Mouse (Mus musculus): ENCODE data around the gene Cyth4.

The Cyth4 gene

GRCm38 (mm10) chr15:78596914-78597313 lies at the start of gene Cyth4:
Cyth4 (plus strand) TSS chr15:78597047.
- DNase-seq (ENCODE audit: low read depth, low spot score), result no peak

- peak; percentile 75 for DNase-seq (ENCODE audit: low read depth, low spot score)
Measured at GRCm38 (mm10) chr15:78547415-78548335, 49.2 kb upstream of the Cyth4 start.

GRCm38 (mm10) chr15:78548336-78548665 lies 48.5 kb upstream of the Cyth4 start:
- DNase-seq (ENCODE audit: low read depth, low spot score), result no peak

- no peak for DNase-seq (ENCODE audit: low read depth, low spot score)
Measured at GRCm38 (mm10) chr15:78548711-78549110, 48.1 kb upstream of the Cyth4 start.

- no peak for DNase-seq (ENCODE audit: low read depth, low spot score)
Measured at GRCm38 (mm10) chr15:78549189-78549734, 47.6 kb upstream of the Cyth4 start.

- peak; percentile 72 for DNase-seq (ENCODE audit: low read depth, low spot score)
Measured at GRCm38 (mm10) chr15:78554545-78555313, 42.1 kb upstream of the Cyth4 start.

- no peak for DNase-seq (ENCODE audit: low read depth, low spot score)
Measured at GRCm38 (mm10) chr15:78557693-78558535, 38.9 kb upstream of the Cyth4 start.

GRCm38 (mm10) chr15:78559141-78559979 lies 37.5 kb upstream of the Cyth4 start:
- no peak for DNase-seq (ENCODE audit: low read depth, low spot score)

GRCm38 (mm10) chr15:78563344-78563743 lies 33.5 kb upstream of the Cyth4 start:
- DNase-seq (ENCODE audit: low read depth, low spot score), result no peak

- DNase-seq (ENCODE audit: low read depth, low spot score), result no peak
Measured at GRCm38 (mm10) chr15:78563937-78564336, 32.9 kb upstream of the Cyth4 start.

GRCm38 (mm10) chr15:78564764-78565435 lies 31.9 kb upstream of the Cyth4 start:
- DNase-seq (ENCODE audit: low read depth, low spot score), result no peak

- DNase-seq (ENCODE audit: low read depth, low spot score), result no peak
Measured at GRCm38 (mm10) chr15:78567608-78568120, 29.2 kb upstream of the Cyth4 start.

- no peak for DNase-seq (ENCODE audit: low read depth, low spot score)
Measured at GRCm38 (mm10) chr15:78570170-78570569, 26.7 kb upstream of the Cyth4 start.

- no peak for DNase-seq (ENCODE audit: low read depth, low spot score)
Measured at GRCm38 (mm10) chr15:78571554-78572269, 25.1 kb upstream of the Cyth4 start.

GRCm38 (mm10) chr15:78572270-78572600 lies 24.6 kb upstream of the Cyth4 start:
- DNase-seq (ENCODE audit: low read depth, low spot score), result no peak

GRCm38 (mm10) chr15:78572658-78573397 lies 24.0 kb upstream of the Cyth4 start, which contains the start of gene Rac2:
Rac2 (minus strand) TSS chr15:78572783.
- DNase-seq (ENCODE audit: low read depth, low spot score), result no peak

- peak; percentile 47 for DNase-seq (ENCODE audit: low read depth, low spot score)
Measured at GRCm38 (mm10) chr15:78576284-78576810, 20.5 kb upstream of the Cyth4 start.

- peak; percentile 51 for DNase-seq (ENCODE audit: low read depth, low spot score)
Measured at GRCm38 (mm10) chr15:78583352-78583751, 13.5 kb upstream of the Cyth4 start.

Data from ES-CJ7 (cell line).